Mouse (Mus musculus) liver, embryonic 16.5 days (tissue): ENCODE results near the gene Mlx. TPM values are rescaled to one million over a fixed set of nuclear protein-coding genes. Genes with fewer than 3 reads are reported as not detected.

Experiments used
- ATAC-seq: fragments of 200-750 bp; cut with Nextera tagmentation; 2 replicates; pipeline ENCODE4 v1.8.0; 2017; ENCODE audit warnings: low read depth, mild to moderate bottlenecking, moderate number of reproducible peaks, moderate library complexity
- H3K27ac ChIP-seq: fragments of 300-500 bp; sonication (generic); 2 replicates; pipeline ENCODE4 v1.5.1; 2014; ENCODE audit warnings: mild to moderate bottlenecking, low read length
- H3K27me3 ChIP-seq: fragments of 300-500 bp; sonication (generic); 2 replicates; pipeline ENCODE4 v1.6.1; 2014; ENCODE audit warnings: low read depth, low read length, mixed read lengths; ENCODE audit not compliant: control insufficient read depth, insufficient read depth
- H3K36me3 ChIP-seq: fragments of 300-500 bp; sonication (generic); 2 replicates; pipeline ENCODE4 v1.6.1; 2014; ENCODE audit warnings: mild to moderate bottlenecking; ENCODE audit not compliant: control insufficient read depth, insufficient read depth
- H3K4me1 ChIP-seq: fragments of 300-500 bp; sonication (generic); 2 replicates; pipeline ENCODE4 v1.6.1; 2014; ENCODE audit warnings: low read depth, low read length, mixed read lengths; ENCODE audit not compliant: control insufficient read depth
- H3K4me2 ChIP-seq: fragments of 300-500 bp; sonication (generic); 2 replicates; pipeline ENCODE4 v1.6.1; 2014; ENCODE audit warnings: low read depth, low read length, mixed read lengths
- H3K4me3 ChIP-seq: fragments of 300-500 bp; sonication (generic); 2 replicates; pipeline ENCODE4 v1.5.1; 2014; ENCODE audit warnings: low read depth, mild to moderate bottlenecking, low read length
- H3K9ac ChIP-seq: fragments of 300-500 bp; sonication (generic); 2 replicates; pipeline ENCODE4 v1.6.1; 2014; ENCODE audit warnings: low read depth, low read length
- H3K9me3 ChIP-seq: fragments of 300-500 bp; sonication (generic); replicated peaks from 2 replicates; pipeline ENCODE4 v1.6.1; 2016; ENCODE audit warnings: low read length; ENCODE audit not compliant: control insufficient read depth
- WGBS: fragments of 180-500 bp; shearing (Covaris S2); extraction: QIAGEN DNeasy Blood & Tissue Kit; methylation state at CpG from one replicate; pipeline ENCODE4 v1.1.7; 2014; ENCODE audit not compliant: insufficient replicate concordance; 5-methylcytosine and 5-hydroxymethylcytosine counted together
- polyA plus RNA-seq: library from polyadenylated mRNA; unstranded; fragments of >200 nt; fragmentation: Nextera tagmentation; extraction: Ambion mirVana; gene quantifications from 2 replicates; pipeline ENCODE4 v1.2.1, GENCODE M21; 2015

Gene Mlx
- polyA plus RNA-seq, 1 experiment from 2014 or later: 23.8 TPM

DNA sequence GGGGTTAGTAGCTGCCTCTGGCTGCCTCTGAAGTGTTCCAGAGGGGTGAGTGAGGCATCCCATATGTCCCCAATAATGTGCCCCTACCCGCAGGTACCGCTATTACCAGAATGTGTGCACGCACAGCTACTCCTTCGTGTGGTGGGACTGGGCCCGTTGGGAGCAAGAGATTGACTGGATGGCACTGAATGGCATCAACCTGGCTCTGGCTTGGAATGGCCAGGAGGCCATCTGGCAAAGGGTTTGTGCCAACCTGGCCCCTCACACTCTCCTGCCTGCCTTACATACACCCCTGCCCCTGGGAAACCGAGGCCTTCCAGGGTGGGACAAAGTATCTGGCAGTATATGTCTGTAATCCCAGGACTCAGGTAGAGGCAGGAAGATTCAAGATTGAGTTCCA lies 16.1 kb upstream of the Mlx start:
- Histone ChIP-seq H3K9me3 (no peaks in the 10 kb centered on the region), H3K9ac (no peak overlapping the region; the same call in 1 of the 2 replicates), H3K4me1 (peaks cover 25% of the 10 kb centered on the region), H3K4me2 (peak overlapping the region; percentile 100), H3K4me3 (no peak overlapping the region), H3K27ac (no peak overlapping the region), H3K27me3 (peaks cover 11% of the 10 kb centered on the region), H3K36me3 (no peaks in the 10 kb centered on the region)
- WGBS: 66% methylated on average over 6 of the region's 6 CpGs
- no peak for ATAC-seq

GRCm38 (mm10) chr11:101071810-101072428 lies 15.2 kb upstream of the Mlx start:
- H3K27ac ChIP-seq: no peak overlapping the region
- no peaks in the 10 kb centered on the region for H3K9me3 ChIP-seq
- peaks cover 11% of the 10 kb centered on the region for H3K27me3 ChIP-seq

DNA sequence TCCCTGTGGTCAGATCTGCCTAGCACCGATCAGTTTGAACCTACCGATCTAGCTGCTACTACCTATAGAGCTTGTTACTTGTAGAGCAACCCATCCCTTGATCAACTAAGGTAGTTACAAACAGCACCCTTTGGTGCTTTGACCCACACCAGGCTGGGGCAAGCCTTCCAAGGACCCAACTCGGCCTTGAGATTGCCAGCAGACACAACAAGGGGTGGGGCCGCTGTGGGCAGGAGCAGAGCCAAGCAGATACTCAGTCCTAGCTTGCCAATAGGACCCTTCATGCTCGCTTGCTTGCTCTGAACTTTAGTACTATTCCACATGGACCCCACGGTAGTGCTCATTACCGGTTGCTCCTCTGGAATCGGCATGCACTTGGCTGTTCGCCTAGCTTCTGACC lies 9.0 kb upstream of the Mlx start, which contains the start of gene Hsd17b1:
TSS of gene Hsd17b1 (plus strand) at position 291 of the 400 bp plus-strand sequence.
- Histone ChIP-seq H3K36me3 (no peaks in the 10 kb centered on the region), H3K4me3 (no peak within 1 kb of the TSS), H3K27me3 (peaks cover 43% of the 10 kb centered on the region), H3K27ac (no peak within 1 kb of the TSS), H3K9ac (no peak within 1 kb of the TSS), H3K4me2 (no peak within 1 kb of the TSS), H3K4me1 (peaks cover 18% of the 10 kb centered on the region), H3K9me3 (no peaks in the 10 kb centered on the region)
- 72% methylated on average over 9 of the region's 9 CpGs for WGBS
- ATAC-seq: no peak

More at GRCm38 (mm10) chr11:101071810-101072428, 15.2 kb upstream of the Mlx start:
- no peaks in the 10 kb centered on the region for H3K36me3 ChIP-seq
- no peak overlapping the region for H3K9ac ChIP-seq
- no peak overlapping the region for H3K4me3 ChIP-seq
- H3K4me2 ChIP-seq: no peak overlapping the region
- whole genome bisulfite sequencing: 72% methylated on average over 14 of the region's 14 CpGs
- ATAC-seq: no peak
- peaks cover 16% of the 10 kb centered on the region for H3K4me1 ChIP-seq

- no peak for ATAC-seq
- Histone ChIP-seq H3K4me1 (peaks cover 27% of the 10 kb centered on the region), H3K36me3 (no peaks in the 10 kb centered on the region), H3K4me3 (0 out of 2 replicates have a peak overlapping the region, but pooled peaks have one; percentile 3), H3K4me2 (0 out of 2 replicates have a peak overlapping the region, but pooled peaks have one; percentile 2), H3K27me3 (peaks cover 43% of the 10 kb centered on the region), H3K9ac (no peak overlapping the region), H3K27ac (no peak overlapping the region), H3K9me3 (no peaks in the 10 kb centered on the region)
- WGBS: 6% methylated on average over 27 of the region's 27 CpGs
Measured at GRCm38 (mm10) chr11:101079746-101080145, 7.3 kb upstream of the Mlx start.

DNA sequence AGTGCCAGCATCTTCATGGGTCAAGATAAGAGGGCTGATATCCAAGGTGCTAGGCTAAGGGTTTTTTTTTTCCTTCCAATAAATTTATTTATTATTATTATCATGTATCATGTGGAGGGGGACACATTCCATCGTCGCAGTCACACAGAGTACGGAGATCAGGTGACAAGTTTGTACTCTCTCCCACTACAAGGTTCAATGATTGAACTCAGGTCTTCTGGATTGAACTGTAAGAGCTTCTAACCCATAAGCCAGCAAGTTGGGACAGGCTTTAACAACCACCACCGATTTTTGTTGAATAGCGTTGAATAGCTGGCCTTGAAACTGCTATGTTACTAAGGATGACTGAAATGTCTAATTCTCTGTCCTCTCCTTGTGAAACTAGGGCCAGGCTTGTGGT lies 6.7 kb upstream of the Mlx start:
- Histone ChIP-seq H3K27me3 (peaks cover 43% of the 10 kb centered on the region), H3K36me3 (no peaks in the 10 kb centered on the region), H3K9me3 (no peaks in the 10 kb centered on the region), H3K27ac (no peak overlapping the region), H3K4me3 (no peak overlapping the region), H3K4me2 (no peak overlapping the region), H3K9ac (no peak overlapping the region), H3K4me1 (peaks cover 27% of the 10 kb centered on the region)
- WGBS: 64% methylated on average over 5 of the region's 5 CpGs
- no peak for ATAC-seq

- WGBS: 6% methylated on average over 10 of the region's 10 CpGs
- Histone ChIP-seq H3K4me3 (peak overlapping the region; percentile 80), H3K36me3 (no peaks in the 10 kb centered on the region), H3K9ac (peak overlapping the region; percentile 61), H3K27me3 (peaks cover 43% of the 10 kb centered on the region), H3K27ac (peak overlapping the region; percentile 79), H3K4me2 (peak overlapping the region; percentile 96), H3K4me1 (peaks cover 39% of the 10 kb centered on the region), H3K9me3 (no peaks in the 10 kb centered on the region)
- ATAC-seq: no peak
Measured at GRCm38 (mm10) chr11:101081659-101082058, 5.4 kb upstream of the Mlx start.

DNA sequence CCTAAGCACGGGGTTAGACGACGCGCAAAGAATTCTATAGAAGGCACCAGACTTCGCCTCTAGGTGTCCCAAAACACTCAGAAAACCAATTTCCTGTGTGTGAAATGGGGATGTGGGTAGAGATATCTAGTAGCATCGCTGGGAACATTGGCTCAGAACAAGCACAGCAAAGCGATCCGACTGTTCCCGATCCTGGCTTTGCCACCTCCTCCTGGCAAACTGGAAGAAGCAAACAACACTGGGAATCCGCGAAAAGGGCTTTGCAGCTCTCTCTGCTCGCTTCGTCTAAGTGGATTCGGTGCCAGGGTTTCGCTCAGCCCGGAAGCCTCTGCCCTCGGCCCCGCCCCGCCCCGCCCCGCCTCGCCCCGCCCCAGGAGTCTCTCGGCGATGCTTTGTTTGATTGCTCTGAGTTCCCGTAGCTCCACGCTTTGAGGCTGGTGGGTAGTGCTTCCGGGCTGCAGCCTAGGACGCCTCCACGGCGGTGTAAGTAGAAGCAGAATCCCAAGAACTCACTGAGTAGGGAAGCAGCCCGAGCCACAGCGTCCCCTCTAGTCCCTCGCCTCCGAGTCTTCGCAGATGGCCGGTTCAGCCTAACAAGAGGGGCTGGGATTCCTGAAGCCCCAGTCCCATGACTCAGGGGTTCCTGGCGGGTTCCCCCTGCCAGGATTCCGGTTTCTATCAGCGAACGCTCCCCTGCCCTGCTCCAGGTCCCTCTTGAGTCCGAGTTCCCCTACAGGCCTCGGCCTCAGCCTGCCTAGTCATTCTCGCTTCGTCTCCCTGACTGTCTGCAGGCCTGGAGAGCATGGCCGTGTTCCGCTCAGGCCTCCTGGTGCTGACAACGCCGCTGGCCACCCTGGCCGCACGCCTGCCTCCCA lies 4.6 kb upstream of the Mlx start, which contains the start of gene Coasy:
TSS of gene Coasy (plus strand) at position 358 of the 875 bp plus-strand sequence.
- H3K4me1 ChIP-seq: peaks cover 41% of the 10 kb centered on the region
- H3K9ac ChIP-seq: peak within 1 kb of the TSS; percentile 89
- WGBS: under 1% methylated on average over 51 of the region's 51 CpGs

DNA sequence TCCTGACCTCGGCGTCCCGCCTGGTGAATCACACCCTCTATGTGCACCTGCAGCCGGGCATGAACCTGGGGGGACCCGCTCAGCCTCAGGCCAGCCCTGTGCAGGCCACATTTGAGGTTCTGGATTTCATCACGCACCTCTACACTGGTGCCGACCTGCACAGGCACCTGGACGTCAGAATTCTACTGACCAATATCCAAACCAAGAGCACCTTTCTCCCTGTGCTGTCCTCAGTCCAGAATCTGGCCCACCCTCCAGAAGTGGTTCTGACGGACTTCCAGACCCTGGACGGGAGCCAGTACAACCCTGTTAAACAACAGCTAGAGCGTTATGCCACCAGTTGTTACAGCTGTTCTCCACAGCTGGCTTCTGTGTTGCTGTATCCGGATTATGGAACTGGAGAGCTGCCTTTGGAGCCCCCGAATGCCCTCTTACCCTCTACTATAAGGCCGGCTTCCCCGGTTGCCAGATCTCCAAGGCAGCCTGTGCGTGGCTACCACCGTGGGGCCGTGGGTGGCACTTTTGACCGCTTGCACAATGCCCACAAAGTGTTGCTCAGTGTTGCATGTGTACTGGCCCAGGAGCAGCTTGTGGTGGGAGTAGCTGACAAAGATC lies 3.9 kb upstream of the Mlx start:
- 27% methylated on average over 19 of the region's 19 CpGs for WGBS
- ATAC-seq: no peak; the same call in 1 of the 2 replicates
- peaks cover 36% of the 10 kb centered on the region for H3K27me3 ChIP-seq
- H3K9me3 ChIP-seq: no peaks in the 10 kb centered on the region
- peak overlapping the region; percentile 96 for H3K4me2 ChIP-seq
- no peaks in the 10 kb centered on the region for H3K36me3 ChIP-seq
- H3K4me3 ChIP-seq: peak overlapping the region; percentile 80
- H3K9ac ChIP-seq: peak overlapping the region; percentile 89
- H3K27ac ChIP-seq: peak overlapping the region; percentile 89
- H3K4me1 ChIP-seq: peaks cover 48% of the 10 kb centered on the region

More for the DNA sequence above, 4.6 kb upstream of the Mlx start, which contains the start of gene Coasy:
- Histone ChIP-seq H3K27me3 (peaks cover 43% of the 10 kb centered on the region), H3K27ac (peak within 1 kb of the TSS; percentile 89), H3K4me2 (peak within 1 kb of the TSS; percentile 96), H3K36me3 (no peaks in the 10 kb centered on the region), H3K9me3 (no peaks in the 10 kb centered on the region), H3K4me3 (peak within 1 kb of the TSS; percentile 80)
- ATAC-seq: peak; percentile 85
